Mouse (Mus musculus) telencephalon, adult 2 months (tissue): Measurements from ENCODE around the gene Nkain1.
A peak's percentile ranks its signal among the peaks of the same experiment; 100 is the strongest.

ENCODE experiments used
- DNase-seq: peaks from one replicate; pipeline ENCODE4 v3.0.0-alpha.2; 2011; ENCODE audit warnings: low read depth, low spot score

Gene Nkain1

GRCm38 (mm10) chr4:130574048-130574413 is at the start of gene Nkain1:
Gene Nkain1, minus strand, starts transcription at chr4:130574173.
- DNase-seq = no peak

GRCm38 (mm10) chr4:130578734-130579274 is 4.8 kb upstream of the Nkain1 start:
- no peak for DNase-seq

GRCm38 (mm10) chr4:130577081-130577480 is 3.1 kb upstream of the Nkain1 start:
- DNase-seq = no peak

GRCm38 (mm10) chr4:130576247-130576931 is 2.4 kb upstream of the Nkain1 start:
- DNase-seq = no peak

- DNase-seq = no peak
These were observed 1.6 kb upstream of the Nkain1 start for GRCm38 (mm10) chr4:130575533-130575932.

GRCm38 (mm10) chr4:130574861-130575460 is 988 bp upstream of the Nkain1 start:
- no peak for DNase-seq

- no peak for DNase-seq
These were observed 474 bp downstream of the Nkain1 start for GRCm38 (mm10) chr4:130573351-130574047.

- DNase-seq = no peak
These were observed 992 bp downstream of the Nkain1 start for GRCm38 (mm10) chr4:130573012-130573350.

GRCm38 (mm10) chr4:130572545-130572944 is 1.4 kb downstream of the Nkain1 start:
- no peak for DNase-seq

- no peak for DNase-seq
These were observed 2.8 kb downstream of the Nkain1 start for GRCm38 (mm10) chr4:130570941-130571720.

- DNase-seq = peak; percentile 84
These were observed 5.7 kb downstream of the Nkain1 start for GRCm38 (mm10) chr4:130568043-130568978.

GRCm38 (mm10) chr4:130563820-130564219 is 10.2 kb downstream of the Nkain1 start:
- DNase-seq = no peak

- no peak for DNase-seq
These were observed 10.7 kb downstream of the Nkain1 start for GRCm38 (mm10) chr4:130563260-130563756.

- no peak for DNase-seq
These were observed 13.2 kb downstream of the Nkain1 start for GRCm38 (mm10) chr4:130560576-130561310.

GRCm38 (mm10) chr4:130559220-130559619 is 14.8 kb downstream of the Nkain1 start:
- no peak for DNase-seq

- no peak for DNase-seq
These were observed 16.1 kb downstream of the Nkain1 start for GRCm38 (mm10) chr4:130557852-130558251.

- DNase-seq = no peak
These were observed 17.0 kb downstream of the Nkain1 start for GRCm38 (mm10) chr4:130556992-130557391.

GRCm38 (mm10) chr4:130556224-130556623 is 17.7 kb downstream of the Nkain1 start:
- DNase-seq = no peak

GRCm38 (mm10) chr4:130553121-130553448 is 20.9 kb downstream of the Nkain1 start:
- DNase-seq = no peak
